Mouse (Mus musculus) lung, postnatal 0 days (tissue): ENCODE measurements around the gene Rbms2.

ENCODE experiments used
- CTCF ChIP-seq: IDR thresholded peaks from 2 replicates; pipeline ENCODE4 v1.5.1; 2016; ENCODE audit warnings: antibody characterized with exemption, mild to moderate bottlenecking
- EP300 ChIP-seq: IDR thresholded peaks from 2 replicates; pipeline ENCODE4 v1.6.1; 2016; ENCODE audit warnings: antibody characterized with exemption, mild to moderate bottlenecking, control low read depth

DNA sequence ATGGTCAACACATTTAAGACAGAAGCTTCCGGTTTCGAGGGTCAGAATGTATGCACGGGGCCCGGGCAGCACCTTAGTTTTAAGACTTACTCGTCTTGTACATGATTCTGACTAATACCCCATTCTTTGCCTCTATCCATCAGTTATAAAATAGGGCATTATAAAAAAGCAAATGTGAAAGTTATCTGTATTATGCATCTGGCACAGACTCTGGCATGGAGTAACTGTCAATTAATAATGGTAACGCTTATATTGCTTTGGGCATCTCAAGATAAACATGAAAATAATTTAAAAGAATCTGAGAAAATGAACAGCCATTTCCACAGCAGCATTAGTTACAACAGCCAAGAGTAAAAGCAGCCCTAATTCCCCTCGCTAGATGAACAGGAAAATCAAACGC lies 47.9 kb upstream of the Rbms2 start:
- no peak for TF ChIP-seq CTCF
- TF ChIP-seq EP300: no peak
